Mouse (Mus musculus): ENCODE measurements around the gene Haao.

- TF ChIP-seq CTCF (IDR thresholded peaks at IDR 0.05; ENCODE audit: insufficient read depth, low read depth, low read length) = no peak
- TF ChIP-seq POLR2A (IDR thresholded peaks at IDR 0.05; ENCODE audit: insufficient read depth, low read depth, low read length) = no peak
Measured at GRCm38 (mm10) chr17:83830616-83831292, 17.0 kb downstream of the Haao start.

Data from olfactory bulb, adult 2 months (tissue).